Comparison of ENCODE assay signal across 17 mouse cellular contexts in genomic region chr4:154331271-154331670, GRCm38 (mm10). TPM values are rescaled to one million over a fixed set of nuclear protein-coding genes. Genes with fewer than 3 reads are reported as not detected.
A peak's percentile ranks its signal among the peaks of the same experiment; 100 is the strongest.
DNase-seq lines count a peak whose midpoint lies in the region; ATAC-seq lines count a peak whose summit lies in the region.
"Had no signal": no experiment of that assay in that cellular context is flagged by ENCODE, and none has a peak within 500 bp of the region (broad histone marks: within the 10 kb centered on the region; RNA-seq: fewer than 3 reads in every experiment).

No protein-coding gene starts in this region.

- DNase-seq in heart, postnatal 4 days, result no peak
- no peak for DNase-seq in kidney, adult 8-10 months
- DNase-seq in midbrain, embryonic 14.5 days, result peak; percentile 52
- no peak for DNase-seq in ovary, adult 18-20 months (ENCODE audit: low spot score)
- no peak for DNase-seq in layer of hippocampus, adult 18-20 months (ENCODE audit: low spot score in 2 of 2)
- DNase-seq: adrenal gland, postnatal 25 days; cerebellum, adult 11-12 months had no signal

- H3K4me1 ChIP-seq in heart, embryonic 11.5 days (ENCODE audit: control insufficient read depth, insufficient read depth, low read length), result peaks cover 25% of the 10 kb centered on the region
- peaks cover 41% of the 10 kb centered on the region for H3K4me1 ChIP-seq in kidney, embryonic 16.5 days (ENCODE audit: insufficient read depth, low read length)
- peaks cover 39% of the 10 kb centered on the region for H3K4me1 ChIP-seq in embryonic facial prominence, embryonic 12.5 days
- peaks cover 16% of the 10 kb centered on the region for H3K4me1 ChIP-seq in midbrain, embryonic 14.5 days (ENCODE audit: control insufficient read depth, insufficient read depth, low read length)

- 54% methylated on average over 12 of the region's 12 CpGs for WGBS in heart, embryonic 11.5 days (ENCODE audit: insufficient replicate concordance)
- WGBS in kidney, embryonic 16.5 days, result 18% methylated on average over 12 of the region's 12 CpGs
- WGBS in embryonic facial prominence, embryonic 12.5 days, result 29% methylated on average over 12 of the region's 12 CpGs
- 29% methylated on average over 12 of the region's 12 CpGs for WGBS in midbrain, embryonic 14.5 days

- H3K9me3 ChIP-seq in heart, embryonic 11.5 days (replicated peaks; ENCODE audit: control insufficient read depth, low read length), result no peaks in the 10 kb centered on the region
- no peaks in the 10 kb centered on the region for H3K9me3 ChIP-seq in kidney, embryonic 16.5 days (ENCODE audit: low read length)
- no peaks in the 10 kb centered on the region for H3K9me3 ChIP-seq in embryonic facial prominence, embryonic 12.5 days
- H3K9me3 ChIP-seq in midbrain, embryonic 14.5 days (ENCODE audit: control insufficient read depth, low read length), result no peaks in the 10 kb centered on the region
- H3K9me3 ChIP-seq: embryonic facial prominence, embryonic 15.5 days; liver, embryonic 15.5 days had no signal

- no peak overlapping the region for H3K4me3 ChIP-seq in heart, embryonic 11.5 days (ENCODE audit: low read depth, low read length)
- H3K4me3 ChIP-seq in kidney, embryonic 16.5 days (ENCODE audit: low read length), result no peak overlapping the region
- no peak overlapping the region for H3K4me3 ChIP-seq in embryonic facial prominence, embryonic 12.5 days
- no peak overlapping the region for H3K4me3 ChIP-seq in midbrain, embryonic 14.5 days (replicated peaks; ENCODE audit: low read depth, low read length)
- H3K4me3 ChIP-seq: embryonic facial prominence, embryonic 15.5 days; liver, embryonic 15.5 days had no signal

- H3K4me2 ChIP-seq in heart, embryonic 11.5 days, result no peak overlapping the region
- no peak overlapping the region for H3K4me2 ChIP-seq in kidney, embryonic 16.5 days (replicated peaks; ENCODE audit: low read depth, low read length)
- no peak overlapping the region for H3K4me2 ChIP-seq in embryonic facial prominence, embryonic 12.5 days (replicated peaks)
- H3K4me2 ChIP-seq in midbrain, embryonic 14.5 days (ENCODE audit: low read length), result no peak overlapping the region
- H3K4me2 ChIP-seq: embryonic facial prominence, embryonic 15.5 days; liver, embryonic 15.5 days had no signal

- H3K9ac ChIP-seq in heart, embryonic 11.5 days (ENCODE audit: low read depth, low read length), result no peak overlapping the region
- 0 out of 2 replicates have a peak overlapping the region, but pooled peaks have one; percentile 6 for H3K9ac ChIP-seq in kidney, embryonic 16.5 days (replicated peaks; ENCODE audit: low read length)
- H3K9ac ChIP-seq in embryonic facial prominence, embryonic 12.5 days, result peak overlapping the region; percentile 15; the same call in 1 of the 2 replicates
- H3K9ac ChIP-seq in midbrain, embryonic 14.5 days (replicated peaks; ENCODE audit: low read length), result no peak overlapping the region
- H3K9ac ChIP-seq: embryonic facial prominence, embryonic 15.5 days; liver, embryonic 15.5 days had no signal

- H3K36me3 ChIP-seq in heart, embryonic 11.5 days (ENCODE audit: control insufficient read depth, insufficient read depth, low read length), result no peaks in the 10 kb centered on the region
- H3K36me3 ChIP-seq in kidney, embryonic 16.5 days (ENCODE audit: insufficient read depth, low read length), result no peaks in the 10 kb centered on the region
- peaks cover 8% of the 10 kb centered on the region for H3K36me3 ChIP-seq in embryonic facial prominence, embryonic 12.5 days
- H3K36me3 ChIP-seq in midbrain, embryonic 14.5 days (ENCODE audit: control insufficient read depth, insufficient read depth, low read length), result no peaks in the 10 kb centered on the region
- H3K36me3 ChIP-seq: embryonic facial prominence, embryonic 15.5 days; liver, embryonic 15.5 days had no signal

- H3K27ac ChIP-seq in heart, embryonic 11.5 days (ENCODE audit: low read depth, low read length), result peak overlapping the region; percentile 25; the same call in 1 of the 2 replicates
- no peak overlapping the region for H3K27ac ChIP-seq in kidney, embryonic 16.5 days (ENCODE audit: low read length)
- peak overlapping the region; percentile 42 for H3K27ac ChIP-seq in embryonic facial prominence, embryonic 12.5 days
- H3K27ac ChIP-seq in midbrain, embryonic 14.5 days (replicated peaks; ENCODE audit: low read depth, low read length), result no peak overlapping the region
- H3K27ac ChIP-seq: embryonic facial prominence, embryonic 15.5 days; kidney, postnatal 0 days; liver, embryonic 15.5 days had no signal

- no peak for ATAC-seq in heart, embryonic 11.5 days (replicated peaks; ENCODE audit: insufficient number of reproducible peaks, low FRiP score, low TSS enrichment)
- peak; percentile 44; the same call in 1 of the 2 replicates for ATAC-seq in kidney, embryonic 16.5 days (ENCODE audit: low FRiP score, low TSS enrichment)
- no peak for ATAC-seq in embryonic facial prominence, embryonic 12.5 days (ENCODE audit: insufficient number of reproducible peaks, insufficient read depth, low FRiP score, low TSS enrichment)
- ATAC-seq in midbrain, embryonic 14.5 days (ENCODE audit: low FRiP score, low TSS enrichment), result no peak
- ATAC-seq: Patski had no signal

- peaks cover 14% of the 10 kb centered on the region; the same call in 1 of the 2 replicates for H3K27me3 ChIP-seq in heart, embryonic 11.5 days (ENCODE audit: control insufficient read depth, insufficient read depth, low read length)
- H3K27me3 ChIP-seq in kidney, embryonic 16.5 days (ENCODE audit: insufficient read depth, low read length), result peaks cover 71% of the 10 kb centered on the region
- no peaks in the 10 kb centered on the region for H3K27me3 ChIP-seq in embryonic facial prominence, embryonic 12.5 days
- no peaks in the 10 kb centered on the region for H3K27me3 ChIP-seq in midbrain, embryonic 14.5 days (ENCODE audit: control insufficient read depth, insufficient read depth, low read length)
- H3K27me3 ChIP-seq: liver, embryonic 15.5 days had no signal

RNA-seq across cellular contexts. Expression of gene B230104I21Rik, which starts 4.7 kb away (rescaled TPM):
- 0.24 TPM in 1 of 2 replicates, not detected in the other for polyA plus RNA-seq in heart, embryonic 11.5 days (2014; fragmentation: Nextera tagmentation; extraction: Ambion mirVana)
- not detected for total RNA-seq in heart, postnatal 4 days (2021)
- polyA plus RNA-seq in kidney, embryonic 16.5 days (2015; fragmentation: Nextera tagmentation; extraction: Ambion mirVana), result 0.37 TPM in 1 of 2 replicates, not detected in the other
- polyA plus RNA-seq in embryonic facial prominence, embryonic 12.5 days (2016; fragmentation: Nextera tagmentation; extraction: Ambion mirVana), result not detected in 2 replicates
- polyA plus RNA-seq in midbrain, embryonic 14.5 days (2014; fragmentation: Nextera tagmentation; extraction: Ambion mirVana), result not detected in 2 replicates
- total RNA-seq in layer of hippocampus, adult 18-20 months (2021), result under 1 TPM in 1 of 2 experiments, not detected in 1; 0.53 TPM
- total RNA-seq: adrenal gland, postnatal 25 days; gastrocnemius, adult 8-10 months; left cerebral cortex, adult 8-10 months had no signal
- polyA plus RNA-seq: embryonic facial prominence, embryonic 15.5 days; kidney, postnatal 0 days; liver, embryonic 15.5 days; Patski; small intestine, adult 2 months had no signal

RNA-seq across cellular contexts. Expression of gene Arhgef16, which starts 29.8 kb away (rescaled TPM):
- 1.1 and 1.5 TPM in 2 replicates for polyA plus RNA-seq in heart, embryonic 11.5 days (2014; fragmentation: Nextera tagmentation; extraction: Ambion mirVana)
- 1 to 10 TPM in 1 of 2 experiments, under 1 TPM in 1; 0.99 to 1.0 TPM for total RNA-seq in heart, postnatal 4 days (2021)
- 44.2 and 44.3 TPM in 2 replicates for polyA plus RNA-seq in kidney, embryonic 16.5 days (2015; fragmentation: Nextera tagmentation; extraction: Ambion mirVana)
- 6.0 TPM in 2 replicates for polyA plus RNA-seq in embryonic facial prominence, embryonic 12.5 days (2016; fragmentation: Nextera tagmentation; extraction: Ambion mirVana)
- polyA plus RNA-seq in midbrain, embryonic 14.5 days (2014; fragmentation: Nextera tagmentation; extraction: Ambion mirVana), result 0.74 and 0.93 TPM in 2 replicates
- total RNA-seq in layer of hippocampus, adult 18-20 months (2021), result under 1 TPM; 0.57 to 0.71 TPM

Comparison
In these comparisons a context has a peak if more than half of its experiments do, and no peak if none do; other contexts are left out.
1. H3K27ac ChIP-seq: peak in heart, embryonic 11.5 days (single experiment) and embryonic facial prominence, embryonic 12.5 days (single experiment); none in kidney, embryonic 16.5 days (single experiment) and midbrain, embryonic 14.5 days (single experiment).
2. H3K9ac ChIP-seq: peak in kidney, embryonic 16.5 days (single experiment) and embryonic facial prominence, embryonic 12.5 days (single experiment); none in heart, embryonic 11.5 days (single experiment) and midbrain, embryonic 14.5 days (single experiment).